Mouse (Mus musculus) ovary, postnatal 10 days (tissue): ENCODE measurements around the gene Asl.

ENCODE experiments used
- DNase-seq: peaks from one replicate; pipeline ENCODE4 v3.0.0; 2022; ENCODE audit warnings: low spot score

Asl gene

GRCm38 (mm10) chr5:130029142-130029897 lies at the start of gene Asl, which contains the start of gene Crcp:
TSS of gene Asl (minus strand) at chr5:130029247.
TSS of gene Crcp (plus strand) at chr5:130029290.
- DNase-seq, result peak; percentile 79

- DNase-seq, result no peak
Observed at GRCm38 (mm10) chr5:130078834-130079156, 49.7 kb upstream of the Asl start.

GRCm38 (mm10) chr5:130078096-130078833 lies 49.2 kb upstream of the Asl start:
- no peak for DNase-seq

- no peak for DNase-seq
Observed at GRCm38 (mm10) chr5:130076396-130076795, 47.3 kb upstream of the Asl start.

GRCm38 (mm10) chr5:130074491-130074890 lies 45.4 kb upstream of the Asl start:
- DNase-seq, result no peak

- DNase-seq, result no peak
Observed at GRCm38 (mm10) chr5:130073026-130073425, 44.0 kb upstream of the Asl start, which contains the start of gene Tpst1. TSS of gene Tpst1 (plus strand) at chr5:130073326.

- no peak for DNase-seq
Observed at GRCm38 (mm10) chr5:130067841-130068264, 38.8 kb upstream of the Asl start.

- DNase-seq, result no peak
Observed at GRCm38 (mm10) chr5:130065579-130065978, 36.5 kb upstream of the Asl start.

- DNase-seq, result no peak
Observed at GRCm38 (mm10) chr5:130063760-130064159, 34.7 kb upstream of the Asl start.

GRCm38 (mm10) chr5:130062096-130062495 lies 33.0 kb upstream of the Asl start:
- no peak for DNase-seq

- DNase-seq, result no peak
Observed at GRCm38 (mm10) chr5:130060329-130060665, 31.2 kb upstream of the Asl start.

- no peak for DNase-seq
Observed at GRCm38 (mm10) chr5:130059413-130060328, 30.6 kb upstream of the Asl start.

- no peak for DNase-seq
Observed at GRCm38 (mm10) chr5:130056303-130056702, 27.3 kb upstream of the Asl start.

GRCm38 (mm10) chr5:130055688-130056087 lies 26.6 kb upstream of the Asl start:
- DNase-seq, result no peak

- no peak for DNase-seq
Observed at GRCm38 (mm10) chr5:130052955-130053354, 23.9 kb upstream of the Asl start.

- DNase-seq, result no peak
Observed at GRCm38 (mm10) chr5:130052510-130052909, 23.5 kb upstream of the Asl start.

GRCm38 (mm10) chr5:130051073-130051860 lies 22.2 kb upstream of the Asl start:
- DNase-seq, result no peak

GRCm38 (mm10) chr5:130050416-130050815 lies 21.4 kb upstream of the Asl start:
- DNase-seq, result no peak

GRCm38 (mm10) chr5:130048786-130049520 lies 19.9 kb upstream of the Asl start:
- no peak for DNase-seq

- no peak for DNase-seq
Observed at GRCm38 (mm10) chr5:130047013-130047412, 18.0 kb upstream of the Asl start.

GRCm38 (mm10) chr5:130046589-130046988 lies 17.5 kb upstream of the Asl start:
- DNase-seq, result no peak
